Mouse (Mus musculus): ENCODE measurements around the gene Top3b. TPM values are rescaled to one million over a fixed set of nuclear protein-coding genes. Genes with fewer than 3 reads are reported as not detected.

Top3b gene
- polyA plus RNA-seq, 1 experiment from 2014 or later, result 79.3 TPM

DNA sequence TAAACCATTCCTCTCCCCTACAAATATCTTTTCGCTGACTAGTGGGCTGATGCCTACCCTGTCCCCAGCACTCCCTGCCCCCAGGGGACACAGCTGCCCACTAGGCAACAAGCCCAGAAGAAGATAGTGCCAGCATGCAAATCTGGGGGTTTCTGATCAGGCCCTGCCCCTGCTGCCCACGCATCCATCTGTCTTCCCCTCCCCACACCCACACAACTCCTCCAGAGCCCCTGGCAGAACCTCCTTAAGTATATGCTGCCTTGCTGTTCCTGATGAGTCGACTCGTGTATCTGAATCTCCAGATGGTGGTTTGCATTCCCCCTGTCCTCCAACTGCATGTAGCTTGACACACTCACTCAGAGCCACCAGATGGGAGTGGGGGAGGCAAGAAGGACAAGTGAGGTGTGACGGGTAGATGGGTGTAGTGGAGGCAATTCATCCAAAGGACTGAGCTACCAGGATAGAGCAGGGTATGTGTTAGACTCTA is 60.3 kb downstream of the Top3b start:
- Histone ChIP-seq H3K4me1 (no peaks in the 10 kb centered on the region), H3K4me3 (replicated peaks) (no peak overlapping the region)

DNA sequence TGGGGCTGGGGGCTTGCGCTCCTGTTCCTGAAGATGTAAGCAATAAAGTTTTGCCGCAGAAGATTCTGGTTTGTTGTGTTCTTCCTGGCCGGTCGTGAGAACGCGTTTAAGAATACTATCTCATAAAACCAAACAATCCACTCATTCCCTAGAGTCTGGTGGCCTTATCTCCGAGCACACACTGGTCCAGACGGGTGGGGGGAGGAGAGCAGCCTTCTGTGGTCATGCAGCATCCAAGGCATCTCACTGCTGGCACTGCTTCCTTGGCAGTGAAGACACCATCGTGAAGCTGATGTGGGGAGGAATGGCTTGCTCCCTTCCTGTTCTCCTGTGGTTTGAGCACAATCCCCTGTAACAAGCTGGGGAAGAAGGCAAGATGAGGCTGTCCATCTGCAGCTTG is 69.0 kb downstream of the Top3b start:
- no peak overlapping the region for H3K4me3 ChIP-seq (replicated peaks)
- no peaks in the 10 kb centered on the region for H3K27me3 ChIP-seq
- no peak for ATAC-seq (ENCODE audit: insufficient number of reproducible peaks, low FRiP score, low TSS enrichment, low read depth)
- WGBS, result 92% methylated on average over 9 of the region's 9 CpGs
- no peaks in the 10 kb centered on the region for H3K4me1 ChIP-seq
- H3K9ac ChIP-seq, result no peak overlapping the region
- no peaks in the 10 kb centered on the region for H3K36me3 ChIP-seq
- no peaks in the 10 kb centered on the region for H3K9me3 ChIP-seq (replicated peaks)
- no peak overlapping the region for H3K4me2 ChIP-seq (replicated peaks)
- H3K27ac ChIP-seq (replicated peaks), result no peak overlapping the region

More for the DNA sequence above, 60.3 kb downstream of the Top3b start:
- H3K4me2 ChIP-seq (replicated peaks), result no peak overlapping the region
- H3K36me3 ChIP-seq, result no peaks in the 10 kb centered on the region; the same call in 1 of the 2 replicates
- no peak overlapping the region for H3K9ac ChIP-seq
- H3K9me3 ChIP-seq (replicated peaks), result no peaks in the 10 kb centered on the region
- H3K27ac ChIP-seq (replicated peaks), result no peak overlapping the region
- ATAC-seq (ENCODE audit: insufficient number of reproducible peaks, low FRiP score, low TSS enrichment, low read depth), result no peak
- WGBS, result 58% methylated on average over 5 of the region's 5 CpGs
- no peaks in the 10 kb centered on the region for H3K27me3 ChIP-seq

DNA sequence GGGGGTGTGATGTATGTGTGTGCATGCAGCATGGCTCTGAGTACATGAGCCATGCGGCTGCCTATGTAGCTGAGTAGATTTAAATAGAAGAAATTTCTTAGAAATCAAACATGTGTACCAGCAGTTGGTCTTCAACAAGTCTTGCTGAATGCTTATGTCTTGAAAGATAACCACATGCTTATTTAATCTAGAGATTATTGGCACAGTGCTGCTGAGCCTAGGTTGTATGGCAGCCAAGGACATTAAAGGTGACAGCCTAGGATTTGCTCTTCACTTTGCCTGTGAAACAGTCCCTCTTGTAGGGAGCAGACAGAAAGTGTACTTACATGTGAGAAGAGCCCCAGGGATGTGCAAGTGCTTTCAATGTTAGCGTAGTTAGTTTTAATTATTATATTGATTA is 70.5 kb downstream of the Top3b start:
- Histone ChIP-seq H3K4me1 (no peaks in the 10 kb centered on the region), H3K27ac (replicated peaks) (no peak overlapping the region), H3K4me2 (replicated peaks) (no peak overlapping the region), H3K4me3 (replicated peaks) (no peak overlapping the region), H3K27me3 (no peaks in the 10 kb centered on the region), H3K9ac (no peak overlapping the region), H3K36me3 (no peaks in the 10 kb centered on the region), H3K9me3 (replicated peaks) (no peaks in the 10 kb centered on the region)
- 98% methylated on average over 2 of the region's 2 CpGs for WGBS
- no peak for ATAC-seq (ENCODE audit: insufficient number of reproducible peaks, low FRiP score, low TSS enrichment, low read depth)

Other genes starting within 250 kb of the Top3b start
- gene Olfr19, start 194.3 kb upstream of the Top3b start, polyA plus RNA-seq (2015; fragmentation: Nextera tagmentation; extraction: Ambion mirVana), result 0.25 and 0.80 TPM in 2 replicates
- 7.1 and 17.6 TPM in 2 replicates for gene Spag6l, start 41.3 kb upstream of the Top3b start, polyA plus RNA-seq (2015; fragmentation: Nextera tagmentation; extraction: Ambion mirVana)
- gene Igll1, start 6.8 kb upstream of the Top3b start, polyA plus RNA-seq (2015; fragmentation: Nextera tagmentation; extraction: Ambion mirVana), result 0.34 and 0.48 TPM in 2 replicates
- 2.9 and 3.1 TPM in 2 replicates for gene Vpreb1, start 107 bp downstream of the Top3b start, polyA plus RNA-seq (2015; fragmentation: Nextera tagmentation; extraction: Ambion mirVana)
- 27.8 and 30.0 TPM in 2 replicates for gene Ppm1f, start 25.7 kb downstream of the Top3b start, polyA plus RNA-seq (2015; fragmentation: Nextera tagmentation; extraction: Ambion mirVana)
- 164 TPM in 2 replicates for gene Mapk1, start 112.6 kb downstream of the Top3b start, polyA plus RNA-seq (2015; fragmentation: Nextera tagmentation; extraction: Ambion mirVana)
- 30.4 and 34.5 TPM in 2 replicates for gene Ypel1, start 199.0 kb downstream of the Top3b start, polyA plus RNA-seq (2015; fragmentation: Nextera tagmentation; extraction: Ambion mirVana)
- gene Ppil2, start 240.5 kb downstream of the Top3b start, polyA plus RNA-seq (2015; fragmentation: Nextera tagmentation; extraction: Ambion mirVana), result 128 and 142 TPM in 2 replicates

Data from embryonic facial prominence, embryonic 15.5 days (tissue).